Mouse (Mus musculus) liver, adult 2 months (tissue): ENCODE measurements around the gene Scyl2. TPM values are rescaled to one million over a fixed set of nuclear protein-coding genes. Genes with fewer than 3 reads are reported as not detected.
A peak's percentile ranks its signal among the peaks of the same experiment; 100 is the strongest.

Experiments
- DNase-seq: peaks from one replicate; pipeline ENCODE4 v3.0.0-alpha.2; 2011; ENCODE audit warnings: low read depth, low spot score; ENCODE audit errors: extremely low read depth
- H3K27ac ChIP-seq: fragments of 200-500 bp; replicated peaks from 2 replicates; pipeline ENCODE4 v1.5.1; 2012; ENCODE audit warnings: low read depth, mild to moderate bottlenecking, control low read depth, inconsistent platforms, low read length; ENCODE audit not compliant: insufficient read depth
- H3K27me3 ChIP-seq: fragments of 200-500 bp; 2 replicates; pipeline ENCODE4 v1.6.1; 2012; ENCODE audit warnings: mild to moderate bottlenecking, moderate library complexity, low read length, inconsistent platforms; ENCODE audit not compliant: control insufficient read depth, insufficient read depth
- H3K36me3 ChIP-seq: fragments of 200-500 bp; 2 replicates; pipeline ENCODE4 v1.6.1; 2012; ENCODE audit warnings: low read length, inconsistent platforms; ENCODE audit not compliant: control insufficient read depth, insufficient read depth
- H3K4me1 ChIP-seq: fragments of 200-500 bp; 2 replicates; pipeline ENCODE4 v1.6.1; 2011; ENCODE audit warnings: low read length; ENCODE audit not compliant: control insufficient read depth, insufficient read depth
- H3K4me3 ChIP-seq: fragments of 200-500 bp; 2 replicates; pipeline ENCODE4 v1.5.1; 2011; ENCODE audit warnings: low read depth, mild to moderate bottlenecking, control low read depth, low read length, moderate library complexity; ENCODE audit not compliant: insufficient read depth
- H3K79me2 ChIP-seq: fragments of 200-500 bp; 2 replicates; pipeline ENCODE4 v1.6.1; 2012; ENCODE audit warnings: inconsistent platforms, mild to moderate bottlenecking, low read length, moderate library complexity; ENCODE audit not compliant: control insufficient read depth, insufficient read depth
- H3K9ac ChIP-seq: fragments of 200-500 bp; 2 replicates; pipeline ENCODE4 v1.6.1; 2012; ENCODE audit warnings: low read depth, mild to moderate bottlenecking, control low read depth, inconsistent platforms, low read length
- CTCF ChIP-seq: fragments of 200-500 bp; IDR thresholded peaks from 2 replicates; pipeline ENCODE4 v1.5.1; 2011; ENCODE audit warnings: low read depth, low read length, control low read depth
- POLR2A ChIP-seq: fragments of 200-500 bp; IDR thresholded peaks from 2 replicates; pipeline ENCODE4 v1.6.1; 2011; ENCODE audit warnings: low read length, control low read depth; ENCODE audit not compliant: insufficient read depth; ENCODE audit errors: extremely low read depth
- whole genome bisulfite sequencing: fragments of 180-500 bp; shearing (Covaris S2); methylation state at CpG from one replicate; pipeline ENCODE4 v1.1.7; 2018; 5-methylcytosine and 5-hydroxymethylcytosine counted together
- polyA plus RNA-seq: library from polyadenylated mRNA; depleted of rRNA; stranded (reverse); fragments of >200 nt; gene quantifications from 2 replicates; pipeline ENCODE4 v1.2.3, GENCODE M21; 2012
- total RNA-seq: library from RNA; depleted of rRNA; stranded (reverse); fragments of >200 nt; gene quantifications from 2 replicates; pipeline ENCODE4 v1.2.3, GENCODE M21; 2014

Scyl2 gene
- total and polyA plus RNA-seq, 2 experiments: 11.3 to 18.4 TPM

DNA sequence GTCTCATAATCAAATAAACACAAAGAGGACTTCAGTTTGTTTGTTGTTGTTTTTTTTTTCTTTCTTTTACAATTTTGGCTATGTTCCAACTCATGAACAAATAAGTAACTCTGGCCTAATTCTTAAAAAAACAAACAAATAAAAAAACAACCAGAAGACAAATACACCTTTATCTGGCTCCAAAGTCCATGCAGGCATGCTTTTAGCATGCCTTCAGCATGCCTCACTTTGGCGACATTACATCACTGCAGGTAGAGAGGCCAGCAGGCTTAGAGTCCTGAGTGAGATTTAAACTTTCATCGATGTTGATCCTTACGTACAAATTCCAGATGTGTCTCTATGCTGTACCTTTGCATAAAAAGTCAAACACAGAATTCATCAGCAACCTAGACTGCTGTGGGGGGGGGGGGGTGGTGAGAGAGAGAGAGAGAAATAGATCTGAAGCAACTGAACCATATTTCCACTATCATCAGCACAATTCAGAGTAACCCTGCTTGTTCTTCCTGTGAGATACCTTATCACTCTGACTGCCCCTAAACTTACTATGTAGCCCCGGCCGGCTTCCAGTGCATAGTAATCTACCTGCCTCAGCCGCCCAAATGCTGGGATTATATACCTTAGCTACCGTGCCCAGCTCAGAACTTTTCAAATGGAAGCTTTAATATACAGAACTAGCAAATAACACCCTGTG lies 52.2 kb downstream of the Scyl2 start:
- Histone ChIP-seq H3K79me2 (peaks cover 7% of the 10 kb centered on the region; the same call in 1 of the 2 replicates), H3K4me3 (no peak overlapping the region), H3K27ac (peak overlapping the region; percentile 100), H3K36me3 (no peaks in the 10 kb centered on the region; the same call in 1 of the 2 replicates), H3K4me1 (peaks cover 44% of the 10 kb centered on the region), H3K9ac (peak overlapping the region; percentile 81), H3K27me3 (no peaks in the 10 kb centered on the region)
- peak; percentile 96 for DNase-seq
- TF ChIP-seq POLR2A: no peak
- TF ChIP-seq CTCF: no peak
- WGBS: 38% methylated on average over 7 of the region's 7 CpGs

DNA sequence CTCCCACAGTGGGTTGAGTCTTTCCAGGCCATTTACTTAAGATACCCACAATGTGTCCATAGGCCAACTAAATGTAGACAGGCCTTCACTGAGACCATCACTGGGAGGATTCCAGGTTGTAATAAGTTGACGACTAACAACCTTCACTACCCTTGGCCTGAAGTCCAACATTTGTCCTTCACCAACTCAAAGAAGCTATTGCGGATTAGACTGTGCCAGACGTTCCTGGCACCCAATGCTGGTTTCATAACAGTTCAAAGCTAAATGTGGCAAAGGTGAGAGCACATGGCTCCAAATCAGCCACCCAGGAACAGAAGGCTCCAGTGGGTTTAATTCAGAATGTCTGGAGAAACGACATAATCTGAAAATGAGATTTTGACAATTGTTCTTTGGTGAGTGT lies 53.0 kb downstream of the Scyl2 start:
- H3K27ac ChIP-seq: peak overlapping the region; percentile 96
- no peak overlapping the region for H3K4me3 ChIP-seq
- TF ChIP-seq CTCF (no peak), POLR2A (no peak)
- H3K36me3 ChIP-seq: no peaks in the 10 kb centered on the region
- H3K27me3 ChIP-seq: no peaks in the 10 kb centered on the region
- whole genome bisulfite sequencing: 24% methylated on average over 4 of the region's 4 CpGs
- peak; percentile 99 for DNase-seq
- H3K79me2 ChIP-seq: peaks cover 10% of the 10 kb centered on the region; the same call in 1 of the 2 replicates
- H3K4me1 ChIP-seq: peaks cover 47% of the 10 kb centered on the region
- H3K9ac ChIP-seq: peak overlapping the region; percentile 49

DNA sequence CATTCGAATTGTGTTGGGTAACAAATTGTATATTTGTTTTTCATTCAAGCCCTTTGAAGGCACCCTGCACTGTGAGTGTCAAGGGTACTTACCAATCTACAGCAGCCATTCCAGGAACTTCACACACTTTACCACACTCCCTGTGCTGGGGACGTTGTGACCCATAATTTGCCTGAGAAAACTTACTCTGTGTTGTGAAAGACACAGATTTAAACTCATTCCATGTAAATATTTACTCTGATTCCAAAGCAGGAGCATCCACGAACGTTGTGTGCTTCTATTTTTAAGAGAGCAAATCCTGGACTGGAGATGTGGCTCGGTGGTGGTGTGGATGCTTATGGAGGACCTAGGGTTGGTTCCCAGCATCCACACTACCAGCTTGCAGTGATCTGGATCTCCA lies 54.3 kb downstream of the Scyl2 start:
- WGBS: 16% methylated on average over 5 of the region's 5 CpGs
- peaks cover 10% of the 10 kb centered on the region; the same call in 1 of the 2 replicates for H3K79me2 ChIP-seq
- no peak overlapping the region for H3K4me3 ChIP-seq

DNA sequence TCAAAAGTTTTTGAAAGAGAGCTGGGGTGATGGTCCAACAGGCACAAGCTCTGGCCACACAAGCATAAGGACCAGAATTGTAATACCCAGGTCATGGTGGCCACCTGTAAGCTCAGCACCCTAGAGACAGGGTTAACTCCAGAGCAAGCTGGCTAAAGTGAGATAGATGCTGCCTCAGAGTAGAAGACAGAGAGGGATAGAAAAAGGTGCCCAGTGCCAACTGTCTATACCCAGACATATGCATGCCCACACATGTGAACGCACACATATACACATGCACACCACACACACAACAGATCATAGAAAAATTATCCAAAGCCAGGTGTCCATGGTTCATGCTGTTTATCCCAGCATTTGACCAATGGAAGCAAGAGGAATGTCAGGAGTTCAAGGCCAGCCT lies 55.5 kb downstream of the Scyl2 start:
- H3K79me2 ChIP-seq: peaks cover 10% of the 10 kb centered on the region; the same call in 1 of the 2 replicates
- no peaks in the 10 kb centered on the region for H3K36me3 ChIP-seq
- TF ChIP-seq POLR2A (no peak), CTCF (no peak)
- peaks cover 42% of the 10 kb centered on the region for H3K4me1 ChIP-seq
- DNase-seq: peak; percentile 45
- H3K4me3 ChIP-seq: peak overlapping the region; percentile 17; the same call in 1 of the 2 replicates
- H3K27ac ChIP-seq: peak overlapping the region; percentile 96
- 94% methylated on average over 1 of the region's 1 CpGs for WGBS
- H3K27me3 ChIP-seq: no peaks in the 10 kb centered on the region
- peak overlapping the region; percentile 68 for H3K9ac ChIP-seq

More for the DNA sequence above, 54.3 kb downstream of the Scyl2 start:
- Histone ChIP-seq H3K36me3 (no peaks in the 10 kb centered on the region), H3K4me1 (peaks cover 48% of the 10 kb centered on the region), H3K9ac (peak overlapping the region; percentile 68), H3K27me3 (no peaks in the 10 kb centered on the region), H3K27ac (peak overlapping the region; percentile 96)
- DNase-seq: peak; percentile 94
- TF ChIP-seq POLR2A (no peak), CTCF (no peak)

DNA sequence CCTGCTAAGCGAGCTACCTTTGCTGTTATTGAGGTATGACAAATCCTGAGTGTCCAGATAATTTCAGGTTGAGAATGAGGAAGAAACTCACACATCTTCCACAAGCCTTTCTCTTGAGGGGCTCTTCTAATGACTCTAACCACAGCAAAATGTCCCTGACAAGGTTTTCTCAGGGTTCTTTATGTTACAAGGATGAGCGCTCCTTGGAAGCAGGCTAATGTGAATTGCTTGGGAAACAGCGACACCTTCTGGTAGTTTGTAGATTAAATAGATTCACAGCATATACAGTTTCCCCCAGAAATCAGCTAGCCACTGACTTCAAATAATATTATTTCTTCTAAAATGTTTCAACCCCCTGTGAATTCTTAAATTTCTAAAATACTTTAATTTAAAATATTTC lies 56.0 kb downstream of the Scyl2 start:
- Histone ChIP-seq H3K79me2 (peaks cover 10% of the 10 kb centered on the region; the same call in 1 of the 2 replicates), H3K27ac (peak overlapping the region; percentile 46; the same call in 1 of the 2 replicates), H3K27me3 (no peaks in the 10 kb centered on the region), H3K4me3 (no peak overlapping the region), H3K36me3 (no peaks in the 10 kb centered on the region), H3K9ac (peak overlapping the region; percentile 58; the same call in 1 of the 2 replicates), H3K4me1 (peaks cover 45% of the 10 kb centered on the region)
- DNase-seq: peak; percentile 74
- WGBS: 21% methylated on average over 3 of the region's 3 CpGs
- TF ChIP-seq POLR2A: no peak
- TF ChIP-seq CTCF: peak; percentile 61

DNA sequence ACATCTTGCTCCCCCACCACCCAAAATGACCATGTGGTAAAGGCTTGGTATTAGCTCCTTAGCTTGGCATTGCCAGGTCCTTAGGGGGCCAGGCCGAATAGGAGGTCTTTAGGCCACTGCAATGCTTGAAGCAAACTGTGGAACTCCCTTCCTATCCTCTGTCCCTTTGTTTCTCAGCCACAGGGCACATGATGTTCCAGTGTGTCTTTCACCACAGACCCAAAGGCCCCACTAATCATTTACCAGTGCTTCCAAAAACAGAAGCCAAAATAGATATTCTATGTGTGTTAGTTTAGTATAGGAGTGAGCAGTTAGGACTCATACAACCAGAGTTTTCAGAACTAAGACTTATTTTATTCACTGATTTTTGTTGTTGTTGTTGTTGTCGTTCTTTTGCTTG lies 59.4 kb downstream of the Scyl2 start:
- WGBS: 61% methylated on average over 2 of the region's 2 CpGs

More for the DNA sequence above, 59.4 kb downstream of the Scyl2 start:
- TF ChIP-seq CTCF (no peak), POLR2A (no peak)
- Histone ChIP-seq H3K4me1 (peaks cover 41% of the 10 kb centered on the region), H3K9ac (peak overlapping the region; percentile 49), H3K4me3 (no peak overlapping the region), H3K27me3 (no peaks in the 10 kb centered on the region), H3K27ac (peak overlapping the region; percentile 96), H3K79me2 (peaks cover 10% of the 10 kb centered on the region; the same call in 1 of the 2 replicates), H3K36me3 (no peaks in the 10 kb centered on the region)
- peak; percentile 80 for DNase-seq
